Mouse (Mus musculus) bone marrow macrophage, adult 2 months (primary cell): Measurements from ENCODE around the gene Dst. TPM values are rescaled to one million over a fixed set of nuclear protein-coding genes. Genes with fewer than 3 reads are reported as not detected.

Experiments used
- H3K27ac ChIP-seq: 2 replicates; pipeline ENCODE4 v1.5.1; 2012; ENCODE audit warnings: low read depth, low read length; ENCODE audit not compliant: insufficient read depth
- H3K4me1 ChIP-seq: 2 replicates; pipeline ENCODE4 v1.6.1; 2012; ENCODE audit warnings: low read length; ENCODE audit not compliant: control insufficient read depth, insufficient read depth
- H3K4me3 ChIP-seq: 2 replicates; pipeline ENCODE4 v1.5.1; 2012; ENCODE audit warnings: mild to moderate bottlenecking, low read length, moderate library complexity; ENCODE audit not compliant: insufficient read depth
- CTCF ChIP-seq: IDR thresholded peaks from 2 replicates; pipeline ENCODE4 v1.5.1; 2012; ENCODE audit warnings: low read depth, mild to moderate bottlenecking, low read length, moderate library complexity
- POLR2A ChIP-seq: IDR thresholded peaks from 2 replicates; pipeline ENCODE4 v1.6.1; 2012; ENCODE audit warnings: mild to moderate bottlenecking, low read depth, low read length, borderline replicate concordance
- polyA plus RNA-seq: library from polyadenylated mRNA; stranded (reverse); fragments of >200 nt; gene quantifications from 2 replicates; pipeline ENCODE4 v1.2.4, GENCODE M21; 2012; ENCODE audit not compliant: missing spikeins, insufficient read depth, insufficient read length

Gene Dst
- polyA plus RNA-seq, 1 experiment = 8.5 TPM

DNA sequence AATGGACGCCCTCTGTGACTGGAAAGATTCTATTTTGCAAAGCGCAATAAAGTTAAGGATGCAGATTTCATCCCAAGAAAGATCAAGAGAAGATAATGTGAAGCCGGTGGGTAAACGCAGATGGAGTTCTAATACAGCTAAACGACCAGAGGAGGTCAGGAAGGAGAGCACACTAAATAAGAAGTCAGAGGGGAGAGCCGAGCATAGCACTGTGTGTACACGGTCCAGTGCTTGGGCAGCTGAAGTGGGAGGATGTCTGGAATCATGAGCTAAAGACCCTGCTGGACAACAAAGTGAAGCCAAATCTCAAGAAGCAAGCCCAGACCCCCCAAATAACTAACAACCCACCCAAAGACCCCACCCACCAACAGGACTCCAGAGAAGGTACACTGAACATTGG lies 14.9 kb downstream of the Dst start:
- H3K4me3 ChIP-seq = no peak overlapping the region
- H3K4me1 ChIP-seq = peaks cover 4% of the 10 kb centered on the region
- H3K27ac ChIP-seq = no peak overlapping the region
- no peak for TF ChIP-seq POLR2A
- TF ChIP-seq CTCF = no peak

DNA sequence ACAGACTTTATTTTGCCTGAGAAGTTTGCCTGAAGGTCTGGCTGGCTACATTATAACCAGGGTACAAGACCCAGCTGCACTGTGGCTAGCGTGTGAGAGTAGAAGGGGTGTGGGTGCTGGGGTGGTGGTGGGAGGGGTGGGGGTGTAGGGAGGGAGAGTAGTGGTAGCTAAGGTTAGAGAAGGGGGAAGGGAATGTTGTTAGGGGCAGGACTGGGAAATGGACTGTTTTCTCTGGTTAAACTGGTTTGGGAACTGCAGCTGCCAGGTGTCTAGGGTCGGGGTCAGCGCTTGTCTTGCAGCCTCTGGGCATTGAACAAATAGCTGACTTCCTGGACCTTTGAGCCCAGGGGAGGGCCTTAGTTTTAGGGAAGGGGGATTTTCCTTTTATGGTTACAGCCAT lies 17.3 kb downstream of the Dst start:
- TF ChIP-seq CTCF = no peak
- Histone ChIP-seq H3K4me3 (no peak overlapping the region), H3K4me1 (no peaks in the 10 kb centered on the region), H3K27ac (no peak overlapping the region)

DNA sequence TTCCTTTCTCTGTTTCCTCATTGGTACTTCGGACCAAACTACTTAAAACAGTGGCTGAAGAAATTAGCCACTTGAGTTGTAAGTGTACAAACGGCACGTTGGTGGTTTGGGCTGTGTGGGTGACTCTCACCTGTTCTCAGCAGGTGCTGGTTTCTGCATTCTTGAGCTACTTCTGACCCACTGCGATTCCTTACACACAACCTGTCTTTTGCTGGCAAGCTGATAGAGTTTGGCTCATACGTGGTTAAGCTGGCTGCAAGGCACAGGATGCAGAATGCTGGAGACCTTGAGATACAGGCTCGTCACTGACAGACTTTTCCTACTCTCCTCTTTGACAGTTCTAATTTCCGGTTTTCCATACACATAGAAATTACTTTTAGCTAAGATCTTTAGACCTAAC lies 19.4 kb downstream of the Dst start:
- no peak overlapping the region for H3K4me3 ChIP-seq
- H3K27ac ChIP-seq = no peak overlapping the region
- TF ChIP-seq POLR2A = no peak
- TF ChIP-seq CTCF = no peak
- no peaks in the 10 kb centered on the region for H3K4me1 ChIP-seq

DNA sequence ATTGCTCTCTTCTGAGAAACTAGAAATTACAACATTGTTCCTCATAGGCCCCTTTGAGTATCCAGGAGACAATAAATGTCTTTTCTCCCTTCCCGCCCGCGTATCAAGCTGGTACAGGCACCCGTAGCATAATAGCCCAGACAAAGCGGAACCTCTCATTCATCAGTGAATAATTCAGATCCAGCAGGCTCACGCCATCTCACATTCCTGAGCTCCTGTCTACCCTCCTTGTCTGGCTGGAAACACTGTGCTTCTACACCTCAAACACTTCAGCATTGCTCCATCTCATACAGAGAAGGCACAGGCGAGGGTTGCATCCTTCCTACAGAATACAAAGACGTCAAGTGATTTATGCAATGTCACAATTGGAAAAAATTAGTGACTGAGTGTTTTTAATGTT lies 23.8 kb downstream of the Dst start:
- Histone ChIP-seq H3K27ac (no peak overlapping the region), H3K4me1 (no peaks in the 10 kb centered on the region)
- TF ChIP-seq POLR2A (no peak), CTCF (no peak)

DNA sequence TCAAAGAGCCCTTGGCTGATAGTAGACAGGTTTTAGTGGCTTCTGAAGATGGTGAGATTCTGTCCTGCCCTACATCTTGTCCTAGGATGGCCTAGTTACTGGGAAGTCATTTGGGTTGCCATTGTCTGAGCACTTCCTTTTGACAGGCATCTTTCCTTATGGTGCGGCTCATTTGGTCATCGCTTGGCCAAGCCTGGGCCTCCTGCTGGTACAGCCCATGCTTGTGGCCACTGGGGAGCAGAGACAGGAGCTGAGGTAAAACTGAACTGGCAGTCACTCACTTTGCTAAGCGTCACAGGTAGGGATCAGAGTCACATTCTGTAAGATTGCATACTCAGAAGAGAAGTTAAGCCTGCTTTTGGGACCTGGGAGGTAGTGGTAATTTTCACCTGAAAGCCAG lies 24.2 kb downstream of the Dst start:
- no peak overlapping the region for H3K27ac ChIP-seq
- TF ChIP-seq POLR2A = no peak
- no peak for TF ChIP-seq CTCF
- no peak overlapping the region for H3K4me3 ChIP-seq
- no peaks in the 10 kb centered on the region for H3K4me1 ChIP-seq

More for the DNA sequence above, 23.8 kb downstream of the Dst start:
- H3K4me3 ChIP-seq = no peak overlapping the region

DNA sequence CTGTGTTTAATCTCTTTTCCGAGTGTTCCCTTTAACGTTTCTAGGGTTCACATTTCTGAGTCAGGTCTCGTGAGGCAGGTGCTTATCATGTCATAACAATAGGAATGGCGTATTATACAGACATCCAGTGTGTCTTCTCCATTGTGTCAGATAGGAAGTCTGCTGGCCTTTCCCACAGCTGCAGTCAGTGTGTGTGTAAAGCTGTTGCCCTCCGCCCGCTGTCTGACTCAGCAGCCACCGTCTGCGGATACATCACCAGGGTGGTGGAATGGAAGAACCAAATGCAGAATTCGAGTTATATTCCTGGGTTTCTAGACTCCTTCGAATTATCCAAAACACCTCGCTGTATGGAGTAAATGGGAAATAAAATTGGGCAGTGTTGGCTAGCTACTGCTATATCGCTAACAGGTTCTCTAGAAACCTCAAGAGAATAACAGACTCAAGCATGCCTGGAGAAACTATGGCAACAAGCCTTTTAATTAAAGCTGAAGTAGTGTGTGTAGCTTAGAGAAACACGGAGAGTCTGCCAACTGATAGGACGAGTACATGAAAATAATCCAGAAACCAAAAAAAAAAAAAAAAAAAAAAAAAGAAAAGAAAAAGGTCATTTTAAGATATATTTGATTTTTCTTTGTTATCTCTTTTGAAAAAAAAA lies 24.9 kb downstream of the Dst start:
- no peak for TF ChIP-seq CTCF
- TF ChIP-seq POLR2A = no peak
- no peaks in the 10 kb centered on the region for H3K4me1 ChIP-seq
- no peak overlapping the region for H3K27ac ChIP-seq
- no peak overlapping the region for H3K4me3 ChIP-seq

DNA sequence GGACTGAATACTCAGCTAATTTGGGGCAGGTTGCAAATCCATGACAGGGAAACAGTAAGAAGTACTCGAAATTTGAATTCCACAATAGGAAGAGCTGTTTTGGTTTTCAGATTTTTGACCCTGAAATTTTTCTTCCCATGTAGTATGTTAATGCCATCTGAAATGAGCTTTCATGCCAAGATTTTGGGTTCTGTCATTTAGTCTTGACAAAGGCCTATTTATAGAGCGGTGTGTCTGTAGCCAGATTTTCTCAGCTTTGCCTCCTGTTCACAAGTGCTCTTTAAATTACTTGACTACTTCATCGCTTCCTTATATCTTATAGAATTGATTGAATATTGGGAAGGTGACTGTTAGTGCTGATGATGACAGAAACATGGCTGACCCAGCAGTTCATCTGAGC lies 27.9 kb downstream of the Dst start:
- Histone ChIP-seq H3K4me1 (no peaks in the 10 kb centered on the region), H3K4me3 (no peak overlapping the region), H3K27ac (no peak overlapping the region)
- TF ChIP-seq CTCF (no peak), POLR2A (no peak)

DNA sequence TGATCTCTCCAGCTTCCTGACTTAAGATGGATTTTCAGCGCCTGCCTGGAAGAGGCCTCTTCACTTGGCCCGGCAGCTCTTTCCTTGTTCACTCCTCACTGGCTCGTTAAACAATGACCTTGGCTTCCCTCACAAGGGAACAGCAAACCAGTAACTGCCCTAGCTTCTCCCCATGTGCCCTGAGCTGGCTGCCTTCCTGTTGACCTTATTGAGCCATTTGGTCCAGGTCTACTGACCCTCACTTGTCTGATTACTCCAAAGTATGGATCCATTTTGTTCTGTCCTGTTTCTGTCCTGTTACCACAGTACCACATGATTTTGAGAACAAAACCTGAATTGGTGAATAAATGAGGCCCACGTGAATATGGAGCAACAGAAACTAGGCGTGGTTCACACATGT lies 31.8 kb downstream of the Dst start:
- Histone ChIP-seq H3K27ac (no peak overlapping the region), H3K4me3 (no peak overlapping the region), H3K4me1 (no peaks in the 10 kb centered on the region)
- TF ChIP-seq CTCF = no peak
- no peak for TF ChIP-seq POLR2A

DNA sequence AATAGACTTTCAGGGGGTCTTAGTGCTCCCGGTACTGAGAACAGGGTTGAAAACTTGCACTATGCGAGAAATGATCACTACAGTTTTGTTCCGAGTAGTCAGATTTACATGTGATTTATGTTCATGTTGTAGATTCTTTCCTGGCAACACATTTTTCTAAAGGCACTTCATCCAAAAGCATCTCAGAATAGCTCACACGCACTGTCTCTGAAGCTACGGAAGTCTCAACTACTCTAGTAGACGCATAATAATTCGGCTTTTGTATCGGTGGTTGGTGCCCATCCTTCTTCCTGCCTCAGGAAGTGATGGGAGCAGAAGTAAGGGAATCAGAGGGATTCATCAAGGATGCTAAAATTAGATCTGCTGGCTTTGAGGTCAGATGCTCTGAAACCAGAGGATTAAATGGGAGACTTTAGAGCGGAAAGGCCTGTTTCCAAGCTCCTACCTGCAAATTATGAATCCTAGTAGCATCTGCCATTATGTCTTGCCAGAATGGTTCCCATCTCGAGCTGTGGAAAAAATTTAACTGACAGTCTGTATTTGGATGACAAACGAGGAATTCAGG lies 32.4 kb downstream of the Dst start:
- no peak overlapping the region for H3K27ac ChIP-seq
- H3K4me3 ChIP-seq = no peak overlapping the region
- no peaks in the 10 kb centered on the region for H3K4me1 ChIP-seq
- TF ChIP-seq CTCF (no peak), POLR2A (no peak)

DNA sequence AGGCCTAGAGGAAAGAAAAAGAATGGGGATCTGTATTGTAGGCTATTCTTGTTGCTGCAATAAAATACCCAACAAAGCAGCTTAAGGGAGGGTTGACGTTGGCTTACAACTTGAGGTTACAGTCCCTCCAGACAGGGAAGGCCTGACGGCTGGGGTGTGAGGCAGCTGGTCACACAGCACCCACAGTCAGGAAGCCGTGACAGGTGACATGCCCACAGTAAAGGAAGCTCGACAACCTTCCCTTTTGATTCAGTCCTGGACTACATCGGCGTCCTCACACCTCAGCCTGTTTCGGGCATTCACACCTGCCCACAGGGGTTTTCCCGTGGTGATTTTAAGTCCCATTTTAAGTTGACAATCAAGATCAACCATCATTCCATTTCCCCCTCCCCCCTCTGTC lies 34.6 kb downstream of the Dst start:
- H3K4me3 ChIP-seq = no peak overlapping the region
- peaks cover 8% of the 10 kb centered on the region for H3K4me1 ChIP-seq
- no peak for TF ChIP-seq POLR2A
- TF ChIP-seq CTCF = no peak
- H3K27ac ChIP-seq = no peak overlapping the region
